Mouse (Mus musculus) lung, postnatal 0 days (tissue): ENCODE results near the gene Fat1.

Experiments used
- CTCF ChIP-seq: IDR thresholded peaks from 2 replicates; pipeline ENCODE4 v1.5.1; 2016; ENCODE audit warnings: antibody characterized with exemption, mild to moderate bottlenecking
- EP300 ChIP-seq: IDR thresholded peaks from 2 replicates; pipeline ENCODE4 v1.6.1; 2016; ENCODE audit warnings: antibody characterized with exemption, mild to moderate bottlenecking, control low read depth

GRCm38 (mm10) chr8:44962572-44963231 lies 27.5 kb downstream of the Fat1 start:
- TF ChIP-seq CTCF (no peak), EP300 (no peak)
